Mouse (Mus musculus): Measurements from ENCODE around the gene Fam169b.

DNA sequence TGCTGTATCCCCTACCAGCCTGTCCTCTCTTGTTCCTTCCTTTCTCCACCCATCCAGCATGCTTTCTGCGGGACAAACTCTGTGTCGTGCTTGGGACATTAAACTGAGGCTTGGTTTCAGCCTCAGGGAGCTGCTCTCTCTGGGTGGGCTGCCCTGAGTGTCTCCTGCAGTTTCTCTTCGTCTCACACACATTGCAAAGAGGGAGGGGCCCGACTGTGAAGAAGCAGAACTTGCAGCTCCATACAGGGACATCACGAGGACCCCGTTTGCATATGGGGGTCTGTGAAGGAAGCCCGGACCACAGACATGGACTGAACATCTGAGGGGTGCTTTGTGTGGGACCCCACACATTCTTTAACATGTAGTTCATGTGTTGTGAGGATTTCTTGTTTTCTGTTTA is 89.0 kb downstream of the Fam169b start:
- no peak for TF ChIP-seq CTCF (conservative IDR thresholded peaks at IDR 0.05; ENCODE audit: insufficient read depth, insufficient read length, low read depth, low read length)
- no peak for TF ChIP-seq POLR2A (IDR thresholded peaks at IDR 0.05; ENCODE audit: low read depth, low read length)
